ENCODE assay signal across 20 mouse cellular contexts in genomic region chr14:55571760-55572159, GRCm38 (mm10). TPM values are rescaled to one million over a fixed set of nuclear protein-coding genes. Genes with fewer than 3 reads are reported as not detected.
"Had no signal": no experiment of that assay in that cellular context is flagged by ENCODE, and none has a peak within 500 bp of the region (broad histone marks: within the 10 kb centered on the region; RNA-seq: fewer than 3 reads in every experiment).

No protein-coding gene starts in this region.

- H3K4me1 ChIP-seq: midbrain, embryonic 13.5 days; midbrain, embryonic 15.5 days; neural tube, embryonic 12.5 days; stomach, embryonic 15.5 days had no signal

- H3K27me3 ChIP-seq: lung, embryonic 15.5 days; megakaryocyte, embryonic 14.5 days; midbrain, embryonic 13.5 days; midbrain, embryonic 15.5 days; neural tube, embryonic 12.5 days; stomach, embryonic 15.5 days had no signal

- H3K4me3 ChIP-seq: lung, embryonic 15.5 days; megakaryocyte, embryonic 14.5 days; midbrain, embryonic 13.5 days; midbrain, embryonic 15.5 days; neural tube, embryonic 12.5 days; stomach, embryonic 15.5 days had no signal

- ATAC-seq: lung, postnatal 0 days; midbrain, embryonic 13.5 days; midbrain, embryonic 15.5 days had no signal

- DNase-seq: lung, adult 2 months; lung, postnatal 14 days; lung, postnatal 36 days; right cerebral cortex, postnatal 14 days; thymus, adult 2 months; thymus, postnatal 25 days; thymus, postnatal 4 days had no signal

- H3K9me3 ChIP-seq: lung, embryonic 15.5 days; megakaryocyte, embryonic 14.5 days; midbrain, embryonic 13.5 days; midbrain, embryonic 15.5 days; neural tube, embryonic 12.5 days; stomach, embryonic 15.5 days had no signal

- H3K9ac ChIP-seq: liver, embryonic 14.5 days; lung, embryonic 15.5 days; midbrain, embryonic 13.5 days; midbrain, embryonic 15.5 days; neural tube, embryonic 12.5 days; stomach, embryonic 15.5 days had no signal

- H3K27ac ChIP-seq: liver, embryonic 14.5 days; lung, embryonic 15.5 days; macrophage; midbrain, embryonic 13.5 days; midbrain, embryonic 15.5 days; neural tube, embryonic 12.5 days; stomach, embryonic 15.5 days; stomach, postnatal 0 days had no signal

- H3K4me2 ChIP-seq: lung, embryonic 15.5 days; midbrain, embryonic 11.5 days; midbrain, embryonic 13.5 days; midbrain, embryonic 15.5 days; neural tube, embryonic 12.5 days; stomach, embryonic 15.5 days had no signal

RNA-seq across cellular contexts. Expression of gene Fitm1, which starts 3.7 kb away (rescaled TPM):
- total RNA-seq: monocyte, adult 5-6 weeks; neutrophil, adult 5-6 weeks had no signal
- polyA plus RNA-seq: macrophage; midbrain, embryonic 11.5 days; midbrain, embryonic 13.5 days had no signal

RNA-seq across cellular contexts. Expression of gene A730061H03Rik, which starts 11.6 kb away (rescaled TPM):
- total RNA-seq: monocyte, adult 5-6 weeks had no signal
- polyA plus RNA-seq: macrophage; midbrain, embryonic 15.5 days; neural tube, embryonic 12.5 days had no signal
